Mouse (Mus musculus) ES-E14 (cell line): ENCODE data around the gene Casp3.

Experiments used
- CHD2 ChIP-seq: IDR thresholded peaks from 2 replicates; pipeline ENCODE4 v1.6.1; 2014; ENCODE audit warnings: mild to moderate bottlenecking, low read depth, low read length, inconsistent platforms
- HCFC1 ChIP-seq: IDR thresholded peaks from 2 replicates; pipeline ENCODE4 v1.6.1; 2012; ENCODE audit warnings: low read length, inconsistent platforms, borderline replicate concordance; ENCODE audit not compliant: insufficient read depth
- MAFK ChIP-seq: IDR thresholded peaks from 2 replicates; pipeline ENCODE4 v1.6.1; 2014; ENCODE audit warnings: mild to moderate bottlenecking, low read depth, low read length, inconsistent platforms; ENCODE audit not compliant: insufficient read depth
- ZC3H11A ChIP-seq: IDR thresholded peaks from 2 replicates; pipeline ENCODE4 v1.6.1; 2012; ENCODE audit warnings: low read depth, mild to moderate bottlenecking, inconsistent platforms, low read length, borderline replicate concordance
- ZNF384 ChIP-seq: IDR thresholded peaks from 2 replicates; pipeline ENCODE4 v1.6.1; 2012; ENCODE audit warnings: low read depth, low read length, inconsistent platforms

DNA sequence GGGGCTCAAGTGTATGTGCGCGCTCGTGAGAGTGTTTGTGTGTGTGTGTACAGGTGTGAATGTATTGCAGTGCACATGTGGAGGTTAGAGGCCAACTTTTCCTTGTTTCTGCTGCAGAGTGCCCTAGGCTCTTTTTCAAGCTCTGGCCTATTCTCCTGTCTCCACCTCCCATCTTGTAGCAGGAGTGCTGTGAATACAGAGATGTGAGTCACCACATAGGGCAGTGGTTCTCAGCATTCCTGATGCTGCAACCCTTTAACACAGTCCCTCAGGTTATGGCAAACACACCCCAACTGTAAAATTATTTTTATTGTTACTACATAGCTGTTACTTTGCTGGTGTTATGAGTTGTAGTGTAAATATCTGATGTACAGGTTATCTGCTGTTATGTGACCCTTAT lies 13.3 kb downstream of the Casp3 start:
- TF ChIP-seq HCFC1 (no peak), ZNF384 (no peak), CHD2 (no peak), MAFK (no peak), ZC3H11A (no peak)
